Mouse (Mus musculus) kidney, adult 2 months (tissue): ENCODE results near the gene Ppp1cc.

Experiments
- CTCF ChIP-seq: fragments of 200-500 bp; conservative IDR thresholded peaks from 2 replicates; pipeline ENCODE4 v1.5.1; 2011; ENCODE audit warnings: low read depth, mild to moderate bottlenecking, control low read depth, low read length, moderate library complexity, mixed read lengths; ENCODE audit not compliant: insufficient read depth, insufficient read length
- POLR2A ChIP-seq: fragments of 200-500 bp; IDR thresholded peaks from one replicate; pipeline ENCODE4 v1.6.1; 2011; ENCODE audit warnings: low read depth, low read length, control low read depth

DNA sequence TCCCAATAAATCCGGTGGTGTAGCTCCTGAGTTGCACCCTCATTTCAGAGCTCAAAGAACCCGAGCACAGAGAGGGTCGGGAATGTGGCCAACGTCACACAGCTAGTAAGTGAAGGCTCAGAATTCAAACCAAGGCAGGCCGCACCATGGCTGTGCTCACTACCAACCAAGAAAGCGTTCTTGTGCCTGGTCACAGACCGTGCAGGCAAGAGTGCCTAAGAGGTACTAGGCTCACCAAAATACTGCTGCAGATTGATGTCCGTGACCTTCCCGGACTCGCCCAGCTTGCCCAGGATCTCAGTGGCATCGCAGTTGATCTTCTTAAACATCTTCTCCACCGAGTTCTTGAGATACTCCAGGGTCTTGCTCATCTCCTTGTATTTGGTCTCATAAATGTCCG, 47.5 kb upstream of the Ppp1cc start:
- no peak for TF ChIP-seq POLR2A
- no peak for TF ChIP-seq CTCF
